Mouse (Mus musculus) liver, postnatal 0 days (tissue): ENCODE measurements around the gene Tradd.

Source experiments
- CTCF ChIP-seq: sonication (generic); IDR thresholded peaks from 2 replicates; pipeline ENCODE4 v1.5.1; 2016; ENCODE audit warnings: antibody characterized with exemption, low read depth
- EP300 ChIP-seq: IDR thresholded peaks from 2 replicates; pipeline ENCODE4 v1.6.1; 2016; ENCODE audit warnings: antibody characterized with exemption, low read depth, mild to moderate bottlenecking

DNA sequence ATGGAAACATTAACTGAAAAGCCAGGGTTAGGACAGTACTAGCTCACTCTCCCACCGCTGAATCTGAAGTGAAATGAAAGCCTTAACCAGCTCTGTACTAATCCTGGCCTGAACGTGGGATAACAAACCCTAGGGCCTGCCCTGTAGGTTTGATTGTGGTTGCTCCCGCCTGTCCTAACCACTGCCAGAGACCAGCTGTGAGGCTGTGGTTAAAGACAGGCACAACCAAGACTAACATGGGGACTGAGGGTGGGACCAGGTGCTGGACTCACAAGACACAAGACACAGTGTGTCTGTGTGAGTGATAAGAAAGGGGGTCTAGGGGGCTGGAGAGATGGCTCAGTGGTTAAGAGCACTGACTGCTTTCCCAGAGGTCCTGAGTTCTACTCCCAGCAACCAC lies 16.2 kb upstream of the Tradd start:
- TF ChIP-seq CTCF (no peak), EP300 (no peak)
